8 mouse cellular contexts compared by ENCODE assay signal in genomic region chr4:98925250-98925781, GRCm38 (mm10). TPM values are rescaled to one million over a fixed set of nuclear protein-coding genes. Genes with fewer than 3 reads are reported as not detected.
DNase-seq lines count a peak whose midpoint lies in the region; ATAC-seq and TF ChIP-seq lines count a peak whose summit lies in the region.

No protein-coding gene starts in this region.

- H3K4me1 ChIP-seq in kidney, embryonic 14.5 days (ENCODE audit: control insufficient read depth, insufficient read depth, low read length): peaks cover 7% of the 10 kb centered on the region; the same call in 1 of the 2 replicates
- H3K4me1 ChIP-seq in kidney, adult 2 months (ENCODE audit: control insufficient read depth, insufficient read depth, low read length): peaks cover 13% of the 10 kb centered on the region; the same call in 1 of the 2 replicates
- peaks cover 11% of the 10 kb centered on the region for H3K4me1 ChIP-seq in bone marrow macrophage, adult 2 months (ENCODE audit: control insufficient read depth, insufficient read depth, low read length)
- peaks cover 13% of the 10 kb centered on the region; the same call in 1 of the 2 replicates for H3K4me1 ChIP-seq in hindbrain, postnatal 0 days (ENCODE audit: insufficient read depth, low read length)
- peaks cover 4% of the 10 kb centered on the region; the same call in 1 of the 2 replicates for H3K4me1 ChIP-seq in midbrain, postnatal 0 days (ENCODE audit: insufficient read depth, low read length)

- no peak for DNase-seq in kidney, adult 2 months
- DNase-seq in hindbrain, postnatal 0 days (ENCODE audit: low spot score): no peak
- no peak for DNase-seq in midbrain, postnatal 0 days (ENCODE audit: low spot score)
- no peak for DNase-seq in urinary bladder, postnatal 36 days (ENCODE audit: low spot score in 2 of 2)
- no peak for DNase-seq in adrenal gland, postnatal 4 days (ENCODE audit: low spot score in 2 of 2)
- no peak for DNase-seq in B cell, adult 2 months

- no peak for TF ChIP-seq POLR2A in kidney, adult 2 months (IDR thresholded peaks at IDR 0.05; ENCODE audit: low read depth, low read length)
- no peak for TF ChIP-seq POLR2A in bone marrow macrophage, adult 2 months (IDR thresholded peaks at IDR 0.05; ENCODE audit: borderline replicate concordance, low read depth, low read length)

- TF ChIP-seq CTCF in kidney, adult 2 months (conservative IDR thresholded peaks at IDR 0.05; ENCODE audit: insufficient read depth, insufficient read length, low read depth, low read length): no peak
- TF ChIP-seq CTCF in bone marrow macrophage, adult 2 months (IDR thresholded peaks at IDR 0.05; ENCODE audit: low read depth, low read length): no peak
- TF ChIP-seq CTCF in hindbrain, postnatal 0 days (IDR thresholded peaks at IDR 0.05; ENCODE audit: low read depth): no peak
- TF ChIP-seq CTCF in midbrain, postnatal 0 days (IDR thresholded peaks at IDR 0.05): no peak

- peak overlapping the region; percentile 63 for H3K4me2 ChIP-seq in kidney, embryonic 14.5 days (replicated peaks; ENCODE audit: low read depth, low read length)
- peak overlapping the region; percentile 94 for H3K4me2 ChIP-seq in hindbrain, postnatal 0 days (ENCODE audit: low read depth, low read length)
- no peak overlapping the region for H3K4me2 ChIP-seq in midbrain, postnatal 0 days (ENCODE audit: low read depth, low read length, poor library complexity, severe bottlenecking)

- ATAC-seq in kidney, embryonic 14.5 days (ENCODE audit: low FRiP score, low TSS enrichment): no peak
- ATAC-seq in hindbrain, postnatal 0 days: no peak
- no peak for ATAC-seq in midbrain, postnatal 0 days (ENCODE audit: low FRiP score)

- H3K36me3 ChIP-seq in kidney, embryonic 14.5 days (ENCODE audit: control insufficient read depth, insufficient read depth, low read length): peaks cover 21% of the 10 kb centered on the region
- no peaks in the 10 kb centered on the region for H3K36me3 ChIP-seq in kidney, adult 2 months (ENCODE audit: control insufficient read depth, insufficient read depth, low read length)
- no peaks in the 10 kb centered on the region for H3K36me3 ChIP-seq in hindbrain, postnatal 0 days (ENCODE audit: insufficient read depth, low read length)
- no peaks in the 10 kb centered on the region for H3K36me3 ChIP-seq in midbrain, postnatal 0 days (ENCODE audit: insufficient read depth, low read length)

- no peak overlapping the region for H3K27ac ChIP-seq in kidney, embryonic 14.5 days (ENCODE audit: low read depth, low read length)
- no peak overlapping the region for H3K27ac ChIP-seq in kidney, adult 2 months (ENCODE audit: insufficient read depth, low read depth, low read length)
- H3K27ac ChIP-seq in bone marrow macrophage, adult 2 months (ENCODE audit: insufficient read depth, low read depth, low read length): no peak overlapping the region
- no peak overlapping the region for H3K27ac ChIP-seq in hindbrain, postnatal 0 days
- no peak overlapping the region for H3K27ac ChIP-seq in midbrain, postnatal 0 days (ENCODE audit: low read depth, low read length)

- H3K9me3 ChIP-seq in kidney, embryonic 14.5 days (ENCODE audit: control insufficient read depth, low read length): no peaks in the 10 kb centered on the region
- H3K9me3 ChIP-seq in hindbrain, postnatal 0 days (ENCODE audit: low read length): no peaks in the 10 kb centered on the region
- no peaks in the 10 kb centered on the region for H3K9me3 ChIP-seq in midbrain, postnatal 0 days (ENCODE audit: low read length)

- peak overlapping the region; percentile 64 for H3K4me3 ChIP-seq in kidney, embryonic 14.5 days (ENCODE audit: low read length)
- H3K4me3 ChIP-seq in kidney, adult 2 months (ENCODE audit: insufficient read depth, low read depth, low read length): no peak overlapping the region
- H3K4me3 ChIP-seq in bone marrow macrophage, adult 2 months (ENCODE audit: insufficient read depth, low read length): peak overlapping the region; percentile 73
- peak overlapping the region; percentile 87 for H3K4me3 ChIP-seq in hindbrain, postnatal 0 days (ENCODE audit: low read length)
- H3K4me3 ChIP-seq in midbrain, postnatal 0 days (ENCODE audit: low read depth, low read length): peak overlapping the region; percentile 91; the same call in 1 of the 2 replicates

- H3K9ac ChIP-seq in kidney, embryonic 14.5 days (ENCODE audit: low read depth, low read length): peak overlapping the region; percentile 88; the same call in 1 of the 2 replicates
- no peak overlapping the region for H3K9ac ChIP-seq in hindbrain, postnatal 0 days (replicated peaks; ENCODE audit: low read length)
- no peak overlapping the region for H3K9ac ChIP-seq in midbrain, postnatal 0 days (replicated peaks; ENCODE audit: low read length, poor library complexity, severe bottlenecking)

- H3K27me3 ChIP-seq in kidney, embryonic 14.5 days (ENCODE audit: control insufficient read depth, insufficient read depth, low read length): no peaks in the 10 kb centered on the region
- H3K27me3 ChIP-seq in kidney, adult 2 months (replicated peaks; ENCODE audit: control insufficient read depth, insufficient read depth, low read length): no peaks in the 10 kb centered on the region
- no peaks in the 10 kb centered on the region for H3K27me3 ChIP-seq in hindbrain, postnatal 0 days (ENCODE audit: insufficient read depth, low read length)
- H3K27me3 ChIP-seq in midbrain, postnatal 0 days (ENCODE audit: insufficient read depth, low read length): no peaks in the 10 kb centered on the region

- 14% methylated on average over 6 of the region's 6 CpGs for WGBS in kidney, embryonic 14.5 days
- WGBS in kidney, adult 2 months: 13% methylated on average over 6 of the region's 6 CpGs
- 21% methylated on average over 6 of the region's 6 CpGs for WGBS in hindbrain, postnatal 0 days
- WGBS in midbrain, postnatal 0 days: 21% methylated on average over 6 of the region's 6 CpGs

RNA-seq across cellular contexts. Expression of gene Usp1, which starts 1.7 kb away (rescaled TPM):
- polyA plus RNA-seq in kidney, embryonic 14.5 days (2014; fragmentation: Nextera tagmentation; extraction: Ambion mirVana): 109 and 141 TPM in 2 replicates
- polyA plus RNA-seq in kidney, adult 2 months (2012; rRNA removed): 21.2 and 34.0 TPM in 2 replicates
- polyA plus RNA-seq in bone marrow macrophage, adult 2 months (2012; ENCODE audit: insufficient read depth, insufficient read length, missing spikeins): 33.6 and 36.5 TPM in 2 replicates
- total RNA-seq in hindbrain, postnatal 0 days (2014; rRNA removed): 9.9 and 11.4 TPM in 2 replicates
- polyA plus RNA-seq in hindbrain, postnatal 0 days (2015; fragmentation: Nextera tagmentation; extraction: Ambion mirVana): 39.6 and 42.6 TPM in 2 replicates
- 10.6 and 13.0 TPM in 2 replicates for total RNA-seq in midbrain, postnatal 0 days (2014; rRNA removed)
- polyA plus RNA-seq in midbrain, postnatal 0 days (2015; fragmentation: Nextera tagmentation; extraction: Ambion mirVana): 19.4 and 22.5 TPM in 2 replicates
- 10 to 100 TPM; 48.1 to 59.0 TPM for total RNA-seq in adrenal gland, postnatal 4 days (2021)
